Mouse (Mus musculus) heart, postnatal 0 days (tissue): ENCODE measurements around the gene D630003M21Rik. TPM values are rescaled to one million over a fixed set of nuclear protein-coding genes. Genes with fewer than 3 reads are reported as not detected.

ENCODE experiments used
- ATAC-seq: fragments of 200-750 bp; cut with Nextera tagmentation; 2 replicates; pipeline ENCODE4 v1.8.0; 2017; ENCODE audit warnings: low read depth, moderate number of reproducible peaks, moderate library complexity; ENCODE audit not compliant: insufficient read depth
- DNase-seq: peaks from one replicate; pipeline ENCODE4 v3.0.0-alpha.2; 2016; ENCODE audit warnings: low spot score
- H3K27ac ChIP-seq: fragments of 300-500 bp; sonication (generic); 2 replicates; pipeline ENCODE4 v1.5.1; 2014; ENCODE audit warnings: low read depth, mild to moderate bottlenecking
- H3K27me3 ChIP-seq: fragments of 300-500 bp; sonication (generic); 2 replicates; pipeline ENCODE4 v1.6.1; 2014; ENCODE audit warnings: low read length, mixed read lengths; ENCODE audit not compliant: control insufficient read depth, insufficient read depth
- H3K36me3 ChIP-seq: fragments of 300-500 bp; sonication (generic); replicated peaks from 2 replicates; pipeline ENCODE4 v1.6.1; 2014; ENCODE audit warnings: low read length, mixed read lengths; ENCODE audit not compliant: control insufficient read depth, insufficient read depth
- H3K4me1 ChIP-seq: fragments of 300-500 bp; sonication (generic); 2 replicates; pipeline ENCODE4 v1.6.1; 2014; ENCODE audit warnings: antibody characterized with exemption; ENCODE audit not compliant: control insufficient read depth, insufficient read depth
- H3K4me2 ChIP-seq: fragments of 300-500 bp; sonication (generic); 2 replicates; pipeline ENCODE4 v1.6.1; 2014; ENCODE audit warnings: low read depth, mild to moderate bottlenecking, low read length, moderate library complexity
- H3K4me3 ChIP-seq: fragments of 300-500 bp; sonication (generic); 2 replicates; pipeline ENCODE4 v1.5.1; 2014; ENCODE audit warnings: low read depth, low read length
- H3K9ac ChIP-seq: fragments of 300-500 bp; sonication (generic); replicated peaks from 2 replicates; pipeline ENCODE4 v1.6.1; 2014; ENCODE audit warnings: low read depth, low read length, mixed read lengths
- H3K9me3 ChIP-seq: fragments of 300-500 bp; sonication (generic); replicated peaks from 2 replicates; pipeline ENCODE4 v1.6.1; 2016; ENCODE audit warnings: low read length; ENCODE audit not compliant: control insufficient read depth
- CTCF ChIP-seq: IDR thresholded peaks from 2 replicates; pipeline ENCODE4 v1.5.1; 2016; ENCODE audit warnings: antibody characterized with exemption, control low read depth, low read depth
- EP300 ChIP-seq: IDR thresholded peaks from 2 replicates; pipeline ENCODE4 v1.6.1; 2016; ENCODE audit warnings: antibody characterized with exemption, low read depth
- WGBS: fragments of 180-500 bp; shearing (Covaris S2); extraction: QIAGEN DNeasy Blood & Tissue Kit; methylation state at CpG from one replicate; pipeline ENCODE4 v1.1.7; 2014; 5-methylcytosine and 5-hydroxymethylcytosine counted together
- polyA plus RNA-seq: library from polyadenylated mRNA; unstranded; fragments of >200 nt; fragmentation: Nextera tagmentation; extraction: Ambion mirVana; gene quantifications from 2 replicates; pipeline ENCODE4 v1.2.1, GENCODE M21; 2015
- total RNA-seq: library from RNA; depleted of rRNA; stranded (reverse); fragments of >200 nt; gene quantifications from 2 replicates; pipeline ENCODE4 v1.2.3, GENCODE M21; 2014; ENCODE audit warnings: low replicate concordance

Gene D630003M21Rik
- total and polyA plus RNA-seq, 2 experiments from 2014 or later: 2.1 to 2.4 TPM

DNA sequence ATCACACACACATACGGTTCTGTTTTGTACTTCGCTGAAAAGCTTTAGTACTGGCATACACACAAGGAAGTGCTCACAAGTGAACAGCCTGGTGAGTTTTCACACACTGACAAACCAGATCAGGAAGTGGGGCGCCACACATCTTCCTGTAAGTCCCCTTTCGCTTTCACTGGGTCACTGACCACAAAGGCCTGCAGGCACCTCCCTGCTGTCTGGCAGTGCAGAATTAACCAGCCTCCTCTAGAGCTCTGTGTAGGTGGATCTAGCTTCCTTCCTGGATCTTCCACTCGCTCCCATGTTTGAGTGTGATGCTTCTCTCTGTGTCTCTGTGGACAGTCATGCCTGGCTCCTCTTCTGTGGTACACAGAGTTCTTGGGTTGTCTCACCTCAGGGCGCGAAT is 62.4 kb downstream of the D630003M21Rik start:
- TF ChIP-seq EP300: 0 out of 2 replicates have a peak, but pooled peaks have one; percentile 37
- TF ChIP-seq CTCF: no peak
- Histone ChIP-seq H3K4me2 (peak overlapping the region; percentile 8; the same call in 1 of the 2 replicates), H3K27me3 (no peaks in the 10 kb centered on the region), H3K9me3 (no peaks in the 10 kb centered on the region), H3K9ac (no peak overlapping the region), H3K4me3 (no peak overlapping the region), H3K27ac (peak overlapping the region; percentile 18), H3K36me3 (no peaks in the 10 kb centered on the region), H3K4me1 (peaks cover 29% of the 10 kb centered on the region)
- 66% methylated on average over 7 of the region's 7 CpGs for WGBS
- DNase-seq: peak; percentile 35
- no peak for ATAC-seq

DNA sequence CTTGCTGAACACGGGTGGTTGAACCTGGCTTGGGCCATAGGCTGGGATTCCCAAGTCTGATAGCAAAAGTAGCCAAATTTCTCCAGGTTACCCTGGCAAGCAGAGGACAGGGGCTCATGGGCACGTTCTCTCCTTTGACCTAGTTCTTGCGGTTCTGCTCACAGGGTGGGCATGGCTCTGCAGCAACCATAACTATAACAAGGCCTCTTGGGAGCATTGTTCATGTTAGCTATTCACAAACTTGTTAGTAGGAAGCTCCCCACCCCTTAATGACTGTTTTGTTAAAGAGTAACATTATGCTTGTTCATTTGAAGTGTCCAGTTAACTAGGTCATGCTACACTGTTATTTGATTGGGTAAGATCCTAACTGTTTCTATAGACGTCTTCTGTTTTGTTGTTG is 63.2 kb downstream of the D630003M21Rik start:
- 86% methylated on average over 4 of the region's 4 CpGs for WGBS
- peaks cover 29% of the 10 kb centered on the region for H3K4me1 ChIP-seq
- no peak for ATAC-seq

DNA sequence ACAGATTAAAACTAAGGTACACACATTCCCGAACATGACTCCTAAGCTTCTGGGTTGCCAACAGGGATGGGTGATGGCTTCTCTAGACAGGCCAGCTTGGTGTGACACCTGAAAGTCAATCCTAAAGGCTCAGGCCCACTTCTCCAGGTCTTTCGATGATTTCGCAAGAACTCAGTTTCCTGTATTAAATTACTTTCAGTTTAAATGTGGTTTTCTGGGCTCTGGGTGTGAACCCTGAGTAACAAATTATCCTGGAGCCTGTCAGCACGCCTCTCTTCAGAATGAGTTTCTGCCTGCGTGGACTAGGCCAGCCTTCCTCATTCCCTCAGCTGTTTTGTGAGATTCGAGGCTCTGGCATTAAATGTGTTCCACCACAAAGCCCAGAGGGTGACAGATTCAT is 66.0 kb downstream of the D630003M21Rik start:
- Histone ChIP-seq H3K4me1 (peaks cover 8% of the 10 kb centered on the region), H3K4me2 (no peak overlapping the region), H3K36me3 (no peaks in the 10 kb centered on the region), H3K9me3 (no peaks in the 10 kb centered on the region), H3K4me3 (no peak overlapping the region), H3K27me3 (no peaks in the 10 kb centered on the region), H3K27ac (no peak overlapping the region), H3K9ac (no peak overlapping the region)
- TF ChIP-seq CTCF (no peak), EP300 (no peak)
- ATAC-seq (no peak), DNase-seq (no peak)
- 75% methylated on average over 6 of the region's 6 CpGs for WGBS

More for the DNA sequence above, 63.2 kb downstream of the D630003M21Rik start:
- no peak overlapping the region for H3K27ac ChIP-seq
- no peak overlapping the region for H3K4me3 ChIP-seq
- no peak for TF ChIP-seq CTCF
- no peak for TF ChIP-seq EP300
- no peak for DNase-seq
- no peak overlapping the region for H3K9ac ChIP-seq
- no peaks in the 10 kb centered on the region for H3K27me3 ChIP-seq
- no peak overlapping the region for H3K4me2 ChIP-seq
- no peaks in the 10 kb centered on the region for H3K9me3 ChIP-seq
- no peaks in the 10 kb centered on the region for H3K36me3 ChIP-seq

DNA sequence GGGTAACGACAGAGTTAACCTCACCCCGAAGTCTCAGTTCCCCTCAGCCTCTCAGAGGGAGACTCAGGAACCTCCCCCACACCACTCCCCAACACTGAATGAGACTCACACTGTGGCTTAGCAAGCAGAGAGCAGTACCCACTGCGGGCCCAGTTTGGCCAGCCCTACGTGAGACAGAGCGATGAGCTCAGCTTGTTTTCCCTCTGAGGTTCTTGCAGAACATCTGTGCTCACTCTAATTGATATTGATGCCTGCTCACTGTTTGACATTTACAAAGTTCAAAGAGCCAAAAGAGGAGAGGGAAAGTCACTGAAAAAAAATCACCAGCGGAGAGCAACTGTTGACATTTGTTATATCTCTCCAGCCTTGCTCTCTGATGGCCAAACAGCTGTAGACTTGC is 67.3 kb downstream of the D630003M21Rik start:
- Histone ChIP-seq H3K4me3 (no peak overlapping the region), H3K4me1 (no peaks in the 10 kb centered on the region; the same call in 1 of the 2 replicates), H3K27ac (no peak overlapping the region), H3K27me3 (no peaks in the 10 kb centered on the region), H3K4me2 (no peak overlapping the region), H3K36me3 (no peaks in the 10 kb centered on the region), H3K9ac (no peak overlapping the region), H3K9me3 (no peaks in the 10 kb centered on the region)
- TF ChIP-seq EP300 (no peak), CTCF (no peak)
- ATAC-seq (no peak), DNase-seq (no peak)
- WGBS: 73% methylated on average over 6 of the region's 6 CpGs

DNA sequence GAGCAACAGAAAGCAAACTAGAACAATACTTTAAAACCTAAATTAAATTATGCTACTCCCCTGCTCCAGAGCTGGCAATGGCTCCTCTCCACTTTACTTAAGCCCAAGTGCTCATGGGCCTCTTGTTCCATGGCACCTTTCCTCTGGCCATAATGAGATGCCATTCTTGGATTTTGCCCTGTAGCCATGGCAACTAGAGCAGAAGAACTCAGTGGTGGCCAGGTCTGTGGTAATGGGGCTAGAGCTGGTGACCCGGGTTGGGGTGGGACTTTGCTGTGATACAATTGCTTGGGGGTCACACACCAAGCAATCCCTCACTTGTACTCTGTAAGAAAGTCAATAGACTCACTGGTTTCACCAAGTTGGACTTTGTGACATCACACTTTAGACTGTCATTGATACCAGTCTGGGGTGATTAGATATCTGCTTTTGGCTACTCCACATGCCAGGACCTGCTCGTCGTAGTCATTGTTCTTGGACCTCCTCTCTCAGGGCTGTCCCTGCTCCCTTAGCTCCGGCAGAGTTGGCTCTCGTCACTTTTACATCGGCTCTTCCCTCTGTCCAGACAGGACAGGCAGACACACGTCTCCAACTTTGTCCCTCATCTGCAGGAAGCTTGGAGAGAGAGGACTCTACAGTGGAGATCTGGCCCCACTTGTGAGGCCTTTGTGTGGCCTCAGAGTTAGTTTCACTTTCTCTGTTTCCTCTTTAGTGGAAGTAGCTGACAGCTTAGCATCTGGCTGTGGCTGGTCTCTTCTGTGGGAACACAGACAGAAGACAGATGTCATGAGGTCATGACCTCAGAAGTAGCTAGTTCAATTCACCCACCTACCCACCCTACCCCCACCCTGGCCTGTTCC is 69.4 kb downstream of the D630003M21Rik start:
- DNase-seq (peak; percentile 61), ATAC-seq (peak; percentile 66)
- Histone ChIP-seq H3K36me3 (no peaks in the 10 kb centered on the region), H3K9me3 (no peaks in the 10 kb centered on the region), H3K27me3 (no peaks in the 10 kb centered on the region), H3K4me3 (peak overlapping the region; percentile 14; the same call in 1 of the 2 replicates), H3K4me2 (peak overlapping the region; percentile 52), H3K27ac (peak overlapping the region; percentile 78), H3K4me1 (no peaks in the 10 kb centered on the region; the same call in 1 of the 2 replicates), H3K9ac (peak overlapping the region; percentile 40)
- no peak for TF ChIP-seq CTCF
- no peak for TF ChIP-seq EP300
- 12% methylated on average over 7 of the region's 7 CpGs for WGBS
